Mouse (Mus musculus) yolk sac, embryonic 10.5 days (tissue): ENCODE measurements around the gene Mrpl27.
"Not testable (repeated sequence)": the region's sequence is repeated elsewhere in the genome, so short reads cannot be mapped to it uniquely, and the experiment has no call there.

ENCODE experiments used
- DNase-seq: peaks from one replicate; pipeline ENCODE4 v3.0.0-alpha.2; 2017; ENCODE audit warnings: low spot score

The Mrpl27 gene

GRCm38 (mm10) chr11:94674984-94675383, 21.4 kb downstream of the Mrpl27 start:
- DNase-seq = no peak

- no peak for DNase-seq
Measured at GRCm38 (mm10) chr11:94675446-94675845, 21.9 kb downstream of the Mrpl27 start.

GRCm38 (mm10) chr11:94676308-94676707, 22.7 kb downstream of the Mrpl27 start:
- no peak for DNase-seq

DNA sequence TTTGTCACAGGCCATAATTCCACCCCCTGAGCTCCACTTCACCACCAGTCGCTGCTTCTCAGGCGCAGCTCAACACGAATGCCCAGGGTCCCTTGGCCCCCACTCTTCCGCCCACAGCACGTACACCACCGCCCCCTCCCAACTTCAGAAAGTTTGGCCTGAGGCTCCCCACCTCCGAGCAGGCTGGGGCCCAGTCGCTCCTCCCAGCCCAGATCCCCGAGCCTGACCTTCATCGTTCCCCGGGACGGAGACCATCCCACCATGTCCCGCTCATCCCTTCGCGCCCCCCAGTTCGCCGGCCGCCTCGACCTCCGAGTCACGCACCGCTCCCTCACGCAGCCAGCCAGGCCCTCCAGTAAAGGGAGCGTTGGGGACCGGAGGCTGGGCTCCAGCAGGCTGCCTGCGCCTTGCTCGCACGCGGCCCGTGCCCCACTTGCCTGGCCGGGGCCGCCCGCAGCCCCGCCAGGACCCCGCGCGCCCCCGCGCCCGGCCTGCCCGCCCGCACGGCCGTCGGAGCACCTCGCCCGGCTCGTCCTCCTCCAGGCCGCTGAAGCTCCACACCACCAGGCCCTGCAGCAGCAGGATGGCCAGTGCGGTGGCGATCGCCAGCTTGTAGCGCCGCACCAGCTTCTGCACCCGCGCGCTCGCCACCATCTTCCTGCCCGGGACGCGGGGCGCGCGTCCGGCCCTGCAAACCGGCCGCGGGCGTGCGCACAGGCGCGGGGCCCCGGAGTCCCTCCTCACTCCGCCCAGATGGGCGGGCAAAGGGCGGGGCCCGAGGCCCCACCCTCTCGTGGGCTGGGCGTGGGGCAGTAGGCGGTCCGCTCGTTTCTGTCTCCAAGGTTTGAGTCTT, 23.4 kb downstream of the Mrpl27 start, which contains the start of gene Xylt2:
TSS of gene Xylt2 (minus strand) at position 762 of the 853 bp plus-strand sequence.
- peak; percentile 88 for DNase-seq

DNA sequence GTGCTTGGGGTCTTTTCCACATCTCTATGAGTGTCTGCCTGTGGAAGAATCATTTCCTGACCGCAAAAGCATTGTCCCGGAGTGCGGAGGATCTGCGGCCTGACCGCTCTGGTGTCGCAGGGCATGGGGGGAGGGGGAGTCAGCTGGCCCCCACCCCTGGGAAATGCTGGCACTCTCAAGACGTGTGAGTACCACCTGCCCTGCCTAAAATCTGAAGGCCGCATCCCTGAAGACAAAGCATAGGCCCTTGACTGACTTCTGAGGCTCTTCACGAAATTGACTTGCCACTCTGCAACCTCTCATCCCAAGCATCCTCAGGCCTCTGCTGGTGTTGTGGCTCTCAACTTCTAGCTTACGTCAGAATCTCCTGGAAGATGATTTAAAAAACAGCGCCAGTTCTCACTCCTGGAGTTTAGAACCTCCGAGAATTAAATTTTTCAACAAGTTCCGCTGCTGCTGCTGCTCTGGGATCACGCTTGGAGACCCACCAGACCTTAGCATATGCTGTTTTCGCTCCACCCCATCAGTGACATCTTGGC, 24.1 kb downstream of the Mrpl27 start:
- no peak for DNase-seq

GRCm38 (mm10) chr11:94680639-94681038, 27.1 kb downstream of the Mrpl27 start:
- no peak for DNase-seq

DNA sequence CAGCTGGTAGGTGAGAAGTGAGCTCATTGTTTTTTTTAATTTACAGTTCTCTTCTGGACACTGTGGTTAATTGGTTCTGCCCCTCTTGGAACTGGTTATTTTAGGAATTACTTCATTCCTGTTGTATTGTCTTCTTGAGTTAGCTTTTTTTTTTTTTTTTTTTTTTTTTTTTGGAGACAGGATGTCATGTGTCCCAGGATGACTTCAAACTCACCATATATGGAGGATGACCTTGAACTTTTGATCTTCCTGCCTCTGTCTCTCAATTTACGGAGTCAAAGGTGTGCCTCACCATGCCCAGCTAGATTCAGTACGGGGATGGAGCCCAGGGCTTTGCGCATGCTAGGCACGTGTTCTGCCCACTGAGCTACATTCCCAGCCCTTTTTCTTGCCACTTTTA, 28.1 kb downstream of the Mrpl27 start:
- DNase-seq = no peak

GRCm38 (mm10) chr11:94682427-94682826, 28.9 kb downstream of the Mrpl27 start:
- DNase-seq = no peak

DNA sequence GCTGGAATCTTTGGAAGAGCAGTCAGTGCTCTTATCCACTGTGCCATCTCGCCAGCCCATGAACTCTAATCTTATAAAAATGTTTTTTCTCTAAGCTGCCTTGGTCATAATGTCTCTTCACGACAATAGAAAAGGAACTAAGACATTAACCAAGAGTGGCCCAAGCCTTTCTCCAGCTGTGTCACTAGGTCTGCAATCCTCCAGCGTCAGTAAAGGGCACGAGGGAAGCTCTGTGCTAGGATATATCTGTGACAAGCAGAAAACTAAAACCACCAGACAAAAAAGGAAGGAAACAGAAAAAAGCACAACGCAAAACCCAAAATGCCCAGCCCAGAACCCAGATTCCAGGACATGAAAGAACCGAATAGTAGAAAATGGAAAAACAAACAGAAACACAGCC, 33.6 kb downstream of the Mrpl27 start:
- DNase-seq = no peak

- DNase-seq = not testable (repeated sequence)
Measured at GRCm38 (mm10) chr11:94692502-94692901, 38.9 kb downstream of the Mrpl27 start.

- no peak for DNase-seq
Measured at GRCm38 (mm10) chr11:94695508-94695907, 41.9 kb downstream of the Mrpl27 start.

DNA sequence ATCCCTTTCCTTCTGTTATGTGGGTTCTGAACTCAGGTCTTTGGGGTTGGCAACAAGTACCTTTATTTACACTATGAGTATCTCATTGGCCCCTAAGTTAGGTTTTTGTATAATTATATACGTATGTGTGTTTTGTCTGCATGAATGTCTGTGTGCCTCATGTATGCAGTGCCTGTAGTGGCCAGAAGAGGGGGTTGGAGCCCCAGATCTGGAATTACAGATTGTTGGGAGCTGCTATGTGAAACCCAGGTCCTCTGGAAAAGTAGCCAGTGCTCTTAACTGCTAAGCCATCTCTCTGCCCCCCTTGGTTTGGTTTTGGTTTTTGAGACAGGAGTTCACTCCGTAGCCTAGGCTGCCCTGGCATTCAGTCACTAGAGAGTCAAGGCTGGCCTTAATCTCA, 43.6 kb downstream of the Mrpl27 start:
- no peak for DNase-seq

- no peak for DNase-seq
Measured at GRCm38 (mm10) chr11:94697703-94698464, 44.3 kb downstream of the Mrpl27 start.

DNA sequence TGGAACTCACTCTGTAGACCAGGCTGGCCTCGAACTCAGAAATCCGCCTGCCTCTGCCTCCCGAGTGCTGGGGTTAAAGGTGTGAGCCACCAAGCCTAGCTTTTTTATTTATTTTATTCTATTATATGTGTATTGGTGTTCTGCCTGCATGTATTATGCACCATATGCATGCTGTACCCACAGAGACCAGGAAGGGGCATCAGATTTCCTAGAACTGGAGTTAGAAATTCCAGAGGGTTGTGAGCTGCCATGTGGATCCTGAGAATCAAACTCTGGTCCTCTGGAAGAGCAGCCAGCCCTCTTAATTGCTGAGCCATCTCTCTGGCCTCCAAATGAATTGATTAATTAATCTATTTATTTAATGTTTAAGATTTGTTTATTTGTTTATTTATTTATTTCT, 45.8 kb downstream of the Mrpl27 start:
- no peak for DNase-seq

GRCm38 (mm10) chr11:94701401-94702215, 48.0 kb downstream of the Mrpl27 start:
- no peak for DNase-seq

GRCm38 (mm10) chr11:94702216-94702610, 48.6 kb downstream of the Mrpl27 start:
- DNase-seq = no peak

GRCm38 (mm10) chr11:94704020-94704419, 50.5 kb downstream of the Mrpl27 start:
- no peak for DNase-seq

- DNase-seq = no peak
Measured at GRCm38 (mm10) chr11:94704472-94704871, 50.9 kb downstream of the Mrpl27 start, which contains the start of gene Gm11541. TSS of gene Gm11541 (minus strand) at chr11:94704499.
